Mouse (Mus musculus) MN1 (cell line): ENCODE measurements around the gene Dnaaf3.

Experiments used
- DNase-seq: peaks from one replicate; pipeline ENCODE4 v3.0.0-alpha.2; 2016; ENCODE audit warnings: low spot score

Gene Dnaaf3

GRCm38 (mm10) chr7:4498251-4498650, 34.0 kb downstream of the Dnaaf3 start:
- peak; percentile 84 for DNase-seq

GRCm38 (mm10) chr7:4497271-4497903, 34.9 kb downstream of the Dnaaf3 start:
- DNase-seq: no peak

- no peak for DNase-seq
These were observed 35.8 kb downstream of the Dnaaf3 start for GRCm38 (mm10) chr7:4496468-4496867.

- no peak for DNase-seq
These were observed 38.3 kb downstream of the Dnaaf3 start for GRCm38 (mm10) chr7:4493991-4494390.

GRCm38 (mm10) chr7:4492284-4493224, 39.7 kb downstream of the Dnaaf3 start:
- DNase-seq: peak; percentile 83

GRCm38 (mm10) chr7:4491308-4491707, 40.9 kb downstream of the Dnaaf3 start:
- no peak for DNase-seq

- no peak for DNase-seq
These were observed 50.0 kb downstream of the Dnaaf3 start for GRCm38 (mm10) chr7:4482281-4482680.

GRCm38 (mm10) chr7:4479674-4480073, 52.6 kb downstream of the Dnaaf3 start:
- peak; percentile 59 for DNase-seq

GRCm38 (mm10) chr7:4478796-4479291, 53.4 kb downstream of the Dnaaf3 start:
- DNase-seq: no peak

- no peak for DNase-seq
These were observed 54.0 kb downstream of the Dnaaf3 start for GRCm38 (mm10) chr7:4478021-4478795.

GRCm38 (mm10) chr7:4473940-4474339, 58.3 kb downstream of the Dnaaf3 start:
- no peak for DNase-seq
